Mouse (Mus musculus) layer of hippocampus, adult 9-11 months (tissue): ENCODE results near the gene Pank4.

ENCODE experiments used
- DNase-seq: peaks from one replicate; pipeline ENCODE4 v3.0.0; 2022

Gene Pank4

DNA sequence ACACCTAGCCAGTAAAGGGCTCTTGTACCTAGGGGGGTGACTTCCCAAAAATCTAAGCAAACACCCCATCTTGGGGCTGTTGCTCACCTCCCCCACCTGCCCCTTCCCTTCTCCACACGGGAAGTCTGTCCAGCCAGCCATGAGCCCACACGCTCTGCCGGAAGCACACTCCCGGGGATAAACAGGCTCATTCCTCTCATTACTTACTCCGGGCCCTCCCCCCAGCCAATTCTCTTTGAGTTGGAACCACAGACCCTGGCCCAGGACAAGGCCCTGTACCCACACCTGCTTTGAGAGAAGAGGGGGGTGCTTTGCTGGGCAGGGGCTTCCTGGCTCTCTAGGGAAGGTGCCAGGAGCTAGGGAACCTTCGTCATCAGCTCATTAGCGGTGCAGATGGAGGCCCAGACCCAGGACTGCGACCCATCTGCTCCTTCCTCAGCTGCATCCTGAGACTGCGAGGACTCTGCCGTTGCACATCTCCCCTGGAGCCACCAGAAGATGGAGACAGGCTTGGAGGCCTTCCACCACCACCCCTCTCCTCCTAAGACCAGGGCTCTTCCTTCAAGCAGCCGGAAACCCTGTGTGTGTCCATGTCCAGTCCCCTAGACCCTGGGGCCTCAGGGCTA is 53.4 kb downstream of the Pank4 start:
- DNase-seq, result peak; percentile 34

DNA sequence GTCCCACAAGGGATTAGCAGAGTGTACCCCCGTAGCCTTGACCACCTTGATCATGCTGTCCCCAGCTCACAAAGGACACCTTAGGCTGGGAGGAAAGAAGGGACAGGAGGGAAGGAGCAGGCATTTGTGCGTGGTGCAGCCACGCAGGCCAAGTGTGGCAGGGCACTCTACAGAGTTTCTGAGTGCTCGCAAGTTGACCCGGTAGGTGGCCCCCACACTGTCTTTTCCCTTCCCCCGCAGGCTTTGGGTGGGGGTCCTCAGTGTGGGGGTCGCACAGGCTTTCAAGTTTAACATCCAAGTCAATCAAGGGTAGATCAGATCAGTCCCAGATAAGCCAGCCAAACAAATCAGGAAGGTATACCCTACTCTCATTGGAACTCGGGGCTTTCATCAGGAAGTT is 54.1 kb downstream of the Pank4 start:
- no peak for DNase-seq

DNA sequence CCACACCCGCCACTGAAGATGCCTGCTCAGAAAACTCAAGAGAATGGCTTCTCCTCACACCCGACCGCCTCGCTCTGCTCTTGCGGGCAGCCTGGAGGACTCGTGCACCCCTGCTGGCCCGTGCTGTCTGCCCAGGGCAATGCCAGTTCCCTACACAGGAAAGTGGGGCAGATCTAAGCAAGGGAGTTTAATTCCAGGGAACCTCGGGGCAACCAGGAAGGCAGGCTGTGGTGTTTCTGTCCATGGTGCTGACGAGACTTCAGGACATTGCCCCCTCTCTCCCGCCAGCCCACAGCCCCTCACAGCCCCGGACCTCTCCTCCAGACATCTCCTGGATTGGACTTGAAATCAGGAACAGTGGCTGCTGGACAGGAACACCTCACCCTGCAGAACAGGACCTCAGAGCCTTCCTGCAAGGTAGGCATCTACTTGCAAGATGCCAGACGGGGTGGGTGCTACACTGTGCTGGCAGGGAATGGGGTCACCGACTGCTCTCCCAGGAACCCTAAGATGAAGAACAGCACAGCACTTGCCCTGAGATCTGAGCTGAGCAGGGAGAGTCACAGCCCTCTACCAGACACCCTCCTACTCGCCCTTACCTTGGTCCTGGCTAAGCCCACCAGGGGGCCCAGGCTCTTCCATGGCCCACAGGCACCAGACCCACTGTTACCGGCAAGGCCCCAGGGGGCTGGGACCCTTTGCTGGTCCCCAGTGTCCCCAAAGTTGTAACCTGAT is 54.8 kb downstream of the Pank4 start:
- no peak for DNase-seq

DNA sequence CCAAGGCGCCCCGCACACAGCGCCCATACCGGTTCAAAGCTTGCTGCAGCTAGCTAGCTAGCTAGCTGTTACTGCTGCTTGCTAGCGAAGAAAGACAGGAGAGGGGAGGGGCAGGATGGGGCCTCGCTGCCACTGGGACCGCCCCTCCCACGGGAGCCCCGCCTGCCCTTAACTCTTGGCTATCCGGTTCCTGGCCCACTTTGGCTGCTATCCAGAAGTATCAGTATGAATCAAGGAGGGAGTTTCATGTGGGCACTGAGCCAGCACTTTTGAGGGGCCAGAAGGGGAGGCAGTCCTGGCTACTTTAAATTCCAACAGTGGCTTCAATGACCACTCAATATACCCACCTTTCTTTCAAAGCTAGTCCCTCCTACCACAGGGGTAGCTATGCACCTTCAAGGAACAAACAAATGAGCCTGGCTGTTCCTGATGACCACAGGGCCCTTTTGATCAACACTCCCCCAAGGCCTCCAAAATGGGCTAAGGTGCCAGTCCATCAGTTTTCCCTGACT is 55.5 kb downstream of the Pank4 start:
- DNase-seq, result peak; percentile 47

DNA sequence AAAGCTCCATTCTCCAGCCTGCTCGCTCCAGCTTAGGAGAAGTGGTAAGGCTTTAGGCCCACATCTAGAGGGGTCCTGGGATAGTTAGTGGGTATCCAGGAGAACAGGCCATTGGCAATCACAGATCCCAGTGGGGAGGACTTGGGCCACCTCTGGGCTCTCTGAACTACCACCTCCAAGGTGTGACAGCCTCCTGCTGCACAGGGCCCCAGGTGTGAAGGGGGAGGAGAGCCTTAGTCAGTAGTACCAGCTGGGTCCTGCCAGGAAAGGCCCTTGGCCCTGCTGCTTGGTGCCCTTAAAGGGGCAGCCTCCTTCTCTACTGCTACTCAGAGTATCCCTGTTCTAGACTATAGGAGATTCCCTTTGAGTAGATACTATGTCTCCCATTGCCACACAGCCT is 56.2 kb downstream of the Pank4 start:
- no peak for DNase-seq

DNA sequence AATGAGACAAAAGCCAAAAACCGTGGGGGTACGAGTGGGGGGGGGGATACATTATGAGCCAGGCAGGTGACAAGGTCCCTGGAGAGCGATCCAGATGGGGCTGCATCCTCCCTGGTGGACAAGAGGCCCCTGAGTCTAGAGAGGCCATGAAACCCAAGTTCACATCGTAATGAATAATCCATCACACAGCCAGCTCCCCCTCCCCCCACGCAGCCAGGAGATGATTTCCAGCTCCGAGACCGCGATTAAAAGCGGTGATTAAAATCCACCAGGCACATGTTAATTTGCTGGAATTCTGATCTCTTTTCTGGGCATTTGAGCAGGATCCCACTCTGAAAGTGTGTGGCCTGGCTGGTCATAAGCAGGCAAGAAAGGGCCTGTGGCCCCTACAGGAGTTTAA is 56.9 kb downstream of the Pank4 start:
- DNase-seq, result no peak

DNA sequence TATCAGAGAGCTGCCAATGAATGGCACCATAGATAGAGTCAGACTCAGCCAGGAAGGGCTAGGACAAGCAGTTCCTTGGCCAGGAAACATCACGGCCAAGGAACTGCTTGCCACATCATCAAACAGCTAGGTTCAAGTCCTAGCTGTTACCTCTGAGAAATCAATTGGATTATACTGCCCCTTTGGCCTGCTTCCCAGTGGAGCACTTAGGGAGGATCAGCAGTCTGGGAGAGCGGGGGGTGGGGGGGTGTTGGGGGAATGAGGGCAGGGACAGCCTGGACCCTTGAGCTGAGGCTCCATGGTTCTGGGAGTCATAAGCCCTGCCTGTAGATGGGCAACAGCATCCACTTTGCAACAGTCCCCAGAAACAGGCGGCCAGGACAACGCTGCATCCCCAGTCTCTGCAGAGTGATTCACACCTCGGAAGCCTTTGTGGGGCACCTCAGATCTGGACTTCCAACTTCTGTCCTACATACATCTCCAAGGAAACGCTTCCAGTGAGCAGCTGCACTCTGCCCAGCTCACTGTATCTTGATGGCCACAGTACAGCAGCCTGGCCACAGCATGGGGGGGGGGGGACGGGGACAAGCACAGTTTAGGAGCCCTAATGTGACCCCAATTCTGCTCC is 58.4 kb downstream of the Pank4 start:
- no peak for DNase-seq

DNA sequence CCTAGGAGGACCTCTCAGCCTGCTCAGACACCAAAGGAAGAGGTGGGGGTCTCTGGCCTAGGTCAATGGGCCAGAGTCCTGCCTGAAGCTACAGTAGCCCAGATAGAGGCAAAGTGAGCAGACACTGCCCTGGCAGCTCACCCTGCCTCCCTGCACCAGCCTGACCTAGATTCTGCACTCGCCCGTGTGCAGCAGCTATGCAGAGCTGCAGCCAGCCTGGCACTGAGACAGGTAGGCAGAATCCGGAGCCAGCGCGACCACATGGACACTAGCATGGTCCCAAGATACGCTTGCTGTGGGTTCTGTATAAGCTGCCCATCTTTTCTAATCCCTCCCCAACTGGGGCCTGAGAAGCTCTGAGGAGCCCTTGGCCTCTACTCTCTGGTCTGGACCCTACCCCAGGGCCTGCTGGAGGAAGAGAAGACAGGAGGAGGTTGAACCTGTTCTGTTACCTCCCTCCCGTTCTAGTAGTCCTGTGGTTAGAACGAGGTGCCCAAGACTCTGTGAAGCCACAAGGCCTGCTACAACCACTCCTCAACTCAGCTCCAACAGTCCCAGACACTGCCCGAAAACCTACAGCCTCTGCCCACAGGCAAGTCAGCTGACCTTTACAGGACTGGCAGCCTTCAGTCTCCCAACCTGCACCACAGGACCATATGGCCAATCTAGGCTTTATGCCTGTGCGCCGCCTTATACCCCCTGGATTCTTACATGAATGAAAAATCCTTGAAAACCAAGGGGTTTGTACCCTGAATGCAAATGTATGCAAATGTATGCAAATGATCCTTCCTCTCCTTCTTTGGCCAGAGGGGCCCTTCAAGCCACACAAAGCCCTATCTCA is 60.5 kb downstream of the Pank4 start:
- no peak for DNase-seq
